Mouse (Mus musculus) neural tube, embryonic 14.5 days (tissue): ENCODE data around the gene Irf1. TPM values are rescaled to one million over a fixed set of nuclear protein-coding genes. Genes with fewer than 3 reads are reported as not detected.
"Not testable (repeated sequence)": the region's sequence is repeated elsewhere in the genome, so short reads cannot be mapped to it uniquely, and the experiment has no call there.

ENCODE experiments used
- ATAC-seq: fragments of 200-750 bp; cut with Nextera tagmentation; 2 replicates; pipeline ENCODE4 v1.8.0; 2017; ENCODE audit warnings: low read depth, mild to moderate bottlenecking, moderate TSS enrichment, moderate library complexity
- H3K27ac ChIP-seq: fragments of 300-500 bp; sonication (generic); 2 replicates; pipeline ENCODE4 v1.5.1; 2014; ENCODE audit warnings: low read depth, mild to moderate bottlenecking, control low read depth, low read length, moderate library complexity, mixed read lengths
- H3K27me3 ChIP-seq: fragments of 300-500 bp; sonication (generic); 2 replicates; pipeline ENCODE4 v1.6.1; 2014; ENCODE audit warnings: low read length; ENCODE audit not compliant: control insufficient read depth, insufficient read depth
- H3K36me3 ChIP-seq: fragments of 300-500 bp; sonication (generic); 2 replicates; pipeline ENCODE4 v1.6.1; 2014; ENCODE audit warnings: low read length, mixed read lengths; ENCODE audit not compliant: control insufficient read depth, insufficient read depth
- H3K4me1 ChIP-seq: fragments of 300-500 bp; sonication (generic); 2 replicates; pipeline ENCODE4 v1.6.1; 2014; ENCODE audit warnings: low read length; ENCODE audit not compliant: control insufficient read depth, insufficient read depth
- H3K4me2 ChIP-seq: fragments of 300-500 bp; sonication (generic); 2 replicates; pipeline ENCODE4 v1.6.1; 2014; ENCODE audit warnings: mild to moderate bottlenecking, low read depth, low read length, control low read depth
- H3K4me3 ChIP-seq: fragments of 300-500 bp; sonication (generic); 2 replicates; pipeline ENCODE4 v1.5.1; 2014; ENCODE audit warnings: low read depth, low read length, control low read depth, mixed read lengths
- H3K9ac ChIP-seq: fragments of 300-500 bp; sonication (generic); replicated peaks from 2 replicates; pipeline ENCODE4 v1.6.1; 2014; ENCODE audit warnings: low read depth, mild to moderate bottlenecking, control low read depth, low read length, mixed read lengths
- H3K9me3 ChIP-seq: fragments of 300-500 bp; sonication (generic); 2 replicates; pipeline ENCODE4 v1.6.1; 2016; ENCODE audit warnings: low read length; ENCODE audit not compliant: control insufficient read depth
- WGBS: fragments of 180-500 bp; shearing (Covaris S2); extraction: QIAGEN DNeasy Blood & Tissue Kit; methylation state at CpG from one replicate; pipeline ENCODE4 v1.1.7; 2014; 5-methylcytosine and 5-hydroxymethylcytosine counted together
- polyA plus RNA-seq: library from polyadenylated mRNA; unstranded; fragments of >200 nt; fragmentation: Nextera tagmentation; extraction: Ambion mirVana; gene quantifications from 2 replicates; pipeline ENCODE4 v1.2.1, GENCODE M21; 2014

Gene Irf1
- polyA plus RNA-seq, 1 experiment from 2014 or later, result 1.4 TPM

DNA sequence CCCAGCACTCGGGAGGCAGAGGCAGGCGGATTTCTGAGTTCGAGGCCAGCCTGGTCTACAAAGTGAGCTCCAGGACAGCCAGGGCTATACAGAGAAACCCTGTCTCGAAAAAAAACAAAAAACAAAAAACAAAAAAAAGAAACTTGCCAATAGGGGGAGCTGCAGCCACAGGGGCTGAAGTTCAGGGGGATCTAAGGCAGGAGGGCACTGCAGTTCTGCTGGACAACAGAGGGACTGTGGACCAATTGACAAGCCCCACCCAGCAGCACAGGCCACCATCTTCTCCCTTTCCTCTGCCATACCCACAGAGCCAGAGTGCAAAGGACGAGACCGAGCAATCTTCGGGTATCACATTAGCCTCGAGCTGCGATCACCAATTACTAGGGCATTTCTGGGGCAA lies 11.8 kb upstream of the Irf1 start:
- not testable (repeated sequence) for ATAC-seq, H3K4me3 ChIP-seq, H3K4me1 ChIP-seq, H3K9ac ChIP-seq, H3K27ac ChIP-seq, H3K27me3 ChIP-seq, H3K36me3 ChIP-seq, H3K9me3 ChIP-seq, H3K4me2 ChIP-seq
- 85% methylated on average over 9 of the region's 9 CpGs for WGBS

- no peak overlapping the region for H3K4me2 ChIP-seq
- H3K4me1 ChIP-seq, result peaks cover 10% of the 10 kb centered on the region
- H3K4me3 ChIP-seq, result no peak overlapping the region
- no peak overlapping the region for H3K9ac ChIP-seq
- H3K36me3 ChIP-seq, result no peaks in the 10 kb centered on the region
- WGBS, result 52% methylated on average over 6 of the region's 6 CpGs
- peaks cover 12% of the 10 kb centered on the region; the same call in 1 of the 2 replicates for H3K27me3 ChIP-seq
- no peak for ATAC-seq
- H3K9me3 ChIP-seq, result no peaks in the 10 kb centered on the region
- H3K27ac ChIP-seq, result no peak overlapping the region
These were observed 10.9 kb upstream of the Irf1 start for GRCm38 (mm10) chr11:53758791-53759351.

- Histone ChIP-seq H3K4me1 (peaks cover 10% of the 10 kb centered on the region), H3K4me3 (no peak overlapping the region), H3K4me2 (no peak overlapping the region), H3K27me3 (peaks cover 12% of the 10 kb centered on the region; the same call in 1 of the 2 replicates), H3K9ac (no peak overlapping the region), H3K9me3 (no peaks in the 10 kb centered on the region), H3K36me3 (no peaks in the 10 kb centered on the region), H3K27ac (no peak overlapping the region)
- no peak for ATAC-seq
- 11% methylated on average over 22 of the region's 22 CpGs for WGBS
These were observed 10.0 kb upstream of the Irf1 start for GRCm38 (mm10) chr11:53759545-53760406.

GRCm38 (mm10) chr11:53761284-53761683 lies 8.5 kb upstream of the Irf1 start:
- H3K27me3 ChIP-seq, result peaks cover 12% of the 10 kb centered on the region; the same call in 1 of the 2 replicates
- WGBS, result 73% methylated on average over 5 of the region's 5 CpGs
- ATAC-seq, result no peak

DNA sequence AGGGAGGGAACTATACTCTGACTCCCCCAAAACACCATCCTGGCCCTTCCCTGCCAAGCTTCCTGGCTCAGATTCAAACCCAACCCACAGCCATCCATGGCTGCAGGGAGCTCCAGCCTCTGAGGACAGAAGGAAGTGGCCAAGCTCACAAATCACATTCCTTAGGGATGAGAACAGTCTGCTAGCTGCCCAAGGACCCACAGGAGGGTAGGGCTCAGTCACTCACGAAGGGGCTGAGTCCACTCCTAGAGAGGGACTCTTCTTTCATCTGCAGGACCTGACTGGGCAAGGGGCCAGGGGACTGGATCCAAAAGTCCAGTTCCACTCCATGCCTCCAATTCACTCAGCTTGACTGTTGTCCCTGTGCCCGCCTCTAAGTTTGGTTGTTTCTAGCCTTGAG lies 8.0 kb upstream of the Irf1 start:
- H3K9me3 ChIP-seq, result no peaks in the 10 kb centered on the region
- H3K4me3 ChIP-seq, result no peak overlapping the region
- ATAC-seq, result no peak
- no peaks in the 10 kb centered on the region for H3K36me3 ChIP-seq
- peaks cover 12% of the 10 kb centered on the region; the same call in 1 of the 2 replicates for H3K27me3 ChIP-seq
- H3K9ac ChIP-seq, result no peak overlapping the region
- WGBS, result 54% methylated on average over 2 of the region's 2 CpGs
- no peak overlapping the region for H3K27ac ChIP-seq
- no peak overlapping the region for H3K4me2 ChIP-seq
- H3K4me1 ChIP-seq, result peaks cover 10% of the 10 kb centered on the region

More at GRCm38 (mm10) chr11:53761284-53761683, 8.5 kb upstream of the Irf1 start:
- no peak overlapping the region for H3K27ac ChIP-seq
- H3K36me3 ChIP-seq, result no peaks in the 10 kb centered on the region
- H3K9me3 ChIP-seq, result no peaks in the 10 kb centered on the region
- peaks cover 10% of the 10 kb centered on the region for H3K4me1 ChIP-seq
- H3K4me2 ChIP-seq, result no peak overlapping the region
- H3K4me3 ChIP-seq, result no peak overlapping the region
- no peak overlapping the region for H3K9ac ChIP-seq

GRCm38 (mm10) chr11:53762426-53762825 lies 7.4 kb upstream of the Irf1 start:
- ATAC-seq, result no peak
- WGBS, result 64% methylated on average over 2 of the region's 2 CpGs
- H3K27ac ChIP-seq, result no peak overlapping the region
- H3K4me1 ChIP-seq, result peaks cover 10% of the 10 kb centered on the region
- peaks cover 12% of the 10 kb centered on the region; the same call in 1 of the 2 replicates for H3K27me3 ChIP-seq
- peak overlapping the region; percentile 63; the same call in 1 of the 2 replicates for H3K4me2 ChIP-seq
- H3K4me3 ChIP-seq, result no peak overlapping the region
- no peak overlapping the region for H3K9ac ChIP-seq
- no peaks in the 10 kb centered on the region for H3K36me3 ChIP-seq
- no peaks in the 10 kb centered on the region for H3K9me3 ChIP-seq

GRCm38 (mm10) chr11:53762827-53763495 lies 6.9 kb upstream of the Irf1 start:
- peaks cover 12% of the 10 kb centered on the region; the same call in 1 of the 2 replicates for H3K27me3 ChIP-seq
- no peaks in the 10 kb centered on the region for H3K36me3 ChIP-seq
- peak overlapping the region; percentile 22; the same call in 1 of the 2 replicates for H3K4me3 ChIP-seq
- peak overlapping the region; percentile 39 for H3K27ac ChIP-seq
- peak overlapping the region; percentile 63 for H3K4me2 ChIP-seq
- WGBS, result 7% methylated on average over 23 of the region's 23 CpGs
- no peak; the same call in 1 of the 2 replicates for ATAC-seq
- 0 out of 2 replicates have a peak overlapping the region, but pooled peaks have one; percentile 16 for H3K9ac ChIP-seq
- H3K9me3 ChIP-seq, result no peaks in the 10 kb centered on the region
- H3K4me1 ChIP-seq, result peaks cover 10% of the 10 kb centered on the region

DNA sequence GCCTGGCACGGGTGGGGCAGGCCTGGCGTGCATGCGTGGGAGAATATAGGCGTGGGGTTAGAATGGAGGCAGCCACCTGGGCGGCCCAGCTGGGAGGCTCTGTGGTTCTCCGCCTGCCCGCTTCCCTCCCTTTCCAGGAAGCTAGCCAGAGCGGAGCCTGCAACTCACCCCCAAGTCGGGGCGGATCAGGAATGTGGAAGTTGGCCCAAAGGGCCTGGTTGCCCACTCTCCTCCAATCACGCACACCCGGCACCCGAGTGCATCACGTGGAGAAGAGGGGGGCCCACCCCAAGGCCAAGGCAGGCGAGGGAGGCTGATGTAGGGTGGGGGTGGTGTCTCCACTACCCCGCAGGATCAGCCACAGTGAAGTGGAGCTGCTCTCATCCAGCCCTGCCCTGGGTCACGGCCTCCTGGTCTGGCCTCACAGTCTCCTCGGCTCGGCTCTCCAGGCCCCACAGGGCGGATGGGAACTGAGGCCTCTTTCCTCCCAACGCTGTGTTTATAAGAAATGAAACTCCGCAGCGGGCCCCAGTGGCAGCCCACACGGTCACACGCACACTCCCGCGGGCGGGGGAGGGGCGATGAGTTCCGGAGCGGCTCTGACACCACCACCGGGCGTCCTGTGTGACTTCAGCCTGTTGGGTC lies 6.2 kb upstream of the Irf1 start:
- peak; percentile 76 for ATAC-seq
- no peaks in the 10 kb centered on the region for H3K36me3 ChIP-seq
- H3K4me2 ChIP-seq, result peak overlapping the region; percentile 63
- peak overlapping the region; percentile 32; the same call in 1 of the 2 replicates for H3K9ac ChIP-seq
- 2% methylated on average over 33 of the region's 33 CpGs for WGBS
- H3K9me3 ChIP-seq, result no peaks in the 10 kb centered on the region
- H3K4me1 ChIP-seq, result peaks cover 10% of the 10 kb centered on the region
- H3K27ac ChIP-seq, result peak overlapping the region; percentile 39
- H3K27me3 ChIP-seq, result peaks cover 12% of the 10 kb centered on the region
- H3K4me3 ChIP-seq, result peak overlapping the region; percentile 22
